Mouse (Mus musculus) left cerebral cortex, adult 2 months (tissue): ENCODE measurements at regions not wholly inside any gene's neighbourhood (a gene's known extent, or its start where the extent isn't known, plus 50 kb on each side); places are given as distances from the start of the nearest gene placed in this dataset.

Source experiments
- DNase-seq, 2 experiments: peaks; one replicate each; pipeline ENCODE4 v3.0.0; 2021 to 2022; ENCODE audit warnings: low spot score in 2 of 2, mixed read lengths in 1 of 2; ENCODE audit errors: extremely low spot score in 1 of 2
- H3K27ac ChIP-seq: fragments of 200-600 bp; 2 replicates; pipeline ENCODE4 v1.8.1; 2022
- H3K4me3 ChIP-seq: fragments of 200-600 bp; 2 replicates; pipeline ENCODE4 v1.8.1; 2022
- CTCF ChIP-seq: fragments of 200-600 bp; IDR thresholded peaks from 2 replicates; pipeline ENCODE4 v1.8.1; 2022; ENCODE audit warnings: antibody characterized with exemption, mild to moderate bottlenecking, moderate library complexity
- intact Hi-C: fragments of 180-260 bp; cut with DNase I; formaldehyde crosslinking; loops from one replicate; pipeline ENCODE4 v1.15.1; 2025

DNA sequence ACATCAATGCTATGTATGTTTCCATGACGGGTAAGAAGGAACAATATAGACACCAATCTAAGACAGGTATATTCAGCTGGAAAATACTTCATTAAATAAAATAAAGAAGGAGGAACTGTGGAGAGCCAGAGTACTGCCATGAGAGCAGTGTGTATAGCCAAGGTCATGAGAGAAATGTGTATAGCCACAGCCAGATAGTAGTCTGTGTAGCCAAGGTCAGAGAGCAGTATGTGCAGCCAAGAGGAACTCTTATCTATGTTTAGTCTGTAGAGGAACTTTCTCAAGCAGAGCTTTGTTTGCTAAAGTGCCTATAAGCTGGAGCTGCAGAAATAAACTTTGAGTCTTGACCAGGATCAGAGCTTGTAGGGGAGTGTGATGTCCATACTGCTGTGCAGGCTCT lies 75.4 kb downstream of the Rgs18 start:
- TF ChIP-seq CTCF, result no peak
- no peak for DNase-seq
- Histone ChIP-seq H3K27ac (no peak overlapping the region), H3K4me3 (no peak overlapping the region)
- intact Hi-C loops, result no loop called here

DNA sequence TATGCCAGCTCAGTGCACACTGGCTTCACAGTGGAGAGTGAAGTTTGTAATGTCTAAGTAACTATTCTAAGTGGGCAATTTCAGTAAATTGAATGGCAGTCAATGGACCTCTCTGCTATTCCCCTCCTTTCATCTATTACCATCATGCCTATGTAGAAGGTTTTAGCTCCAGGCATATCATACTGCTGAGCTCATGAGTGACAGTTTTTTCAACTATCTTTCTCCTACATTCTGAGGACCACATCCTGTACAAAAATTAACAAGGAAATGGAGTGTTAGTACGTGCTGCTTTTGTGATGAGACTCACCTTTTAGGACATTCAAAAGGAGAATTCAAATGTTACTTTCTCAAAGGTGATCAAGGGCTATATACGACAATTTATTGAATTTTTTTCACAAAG lies 80.0 kb downstream of the Rgs18 start:
- no peak overlapping the region for H3K27ac ChIP-seq
- no peak for DNase-seq
- intact Hi-C loops, result no loop called here
- no peak overlapping the region for H3K4me3 ChIP-seq
- TF ChIP-seq CTCF, result no peak

- DNase-seq, result no peak
- Histone ChIP-seq H3K27ac (no peak overlapping the region), H3K4me3 (no peak overlapping the region)
- no peak for TF ChIP-seq CTCF
- intact Hi-C loops, result no loop called here
These were observed 84.9 kb downstream of the Rgs18 start for GRCm38 (mm10) chr1:144690340-144690739.

DNA sequence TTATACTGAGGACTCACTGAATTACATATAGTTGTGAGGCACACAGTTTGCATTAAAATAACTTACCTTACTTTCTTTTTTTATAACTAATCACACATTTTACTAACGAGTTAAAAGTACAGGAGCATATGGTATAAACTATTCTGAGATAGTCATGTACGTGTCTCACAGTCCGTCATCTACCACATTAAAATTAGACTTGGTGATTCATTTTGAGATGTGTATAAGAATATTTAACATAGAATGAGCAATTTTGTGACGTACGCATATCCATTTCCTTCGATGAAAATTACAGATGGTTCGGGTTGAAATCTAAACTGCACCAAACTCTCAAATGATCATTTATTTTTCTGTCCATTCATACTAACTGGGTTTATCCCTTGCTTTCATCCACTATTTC lies 93.1 kb downstream of the Rgs18 start:
- no peak overlapping the region for H3K4me3 ChIP-seq
- H3K27ac ChIP-seq, result 0 out of 2 replicates have a peak overlapping the region, but pooled peaks have one; percentile 2
- intact Hi-C loops, result loop anchor here (10.0 kb wide), 2 partner anchors 247 to 1553 kb away; no protein-coding TSS in a partner anchor
- no peak for DNase-seq
- no peak for TF ChIP-seq CTCF

DNA sequence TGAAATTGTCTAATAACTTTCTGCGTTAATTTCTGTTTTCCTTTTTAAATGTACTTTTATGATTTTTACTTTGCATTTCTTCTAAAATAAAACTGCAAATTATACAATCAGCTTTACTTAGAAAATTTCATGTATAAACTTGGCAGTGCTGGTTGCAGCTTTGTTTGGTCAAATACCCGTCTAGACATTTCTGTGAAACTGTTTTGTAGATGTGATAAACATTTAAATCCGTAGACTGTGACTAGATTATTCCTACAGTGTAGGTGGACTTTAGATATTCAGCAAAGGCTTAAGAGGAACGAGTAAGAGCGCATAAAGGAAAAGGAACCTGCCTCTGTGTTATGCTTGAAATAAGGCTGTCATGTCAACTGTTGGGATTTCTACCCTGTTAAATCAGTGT lies 100.0 kb upstream of the Rgs21 start:
- intact Hi-C loops, result no loop called here
- no peak overlapping the region for H3K4me3 ChIP-seq
- no peak for TF ChIP-seq CTCF
- H3K27ac ChIP-seq, result no peak overlapping the region
- no peak for DNase-seq

GRCm38 (mm10) chr1:144656237-144656636 lies 88.8 kb upstream of the Rgs21 start:
- H3K4me3 ChIP-seq, result no peak overlapping the region
- no peak overlapping the region for H3K27ac ChIP-seq
- no peak for TF ChIP-seq CTCF
- no peak for DNase-seq
- intact Hi-C loops, result no loop called here

GRCm38 (mm10) chr1:144626421-144626820 lies 59.0 kb upstream of the Rgs21 start:
- TF ChIP-seq CTCF, result no peak
- Histone ChIP-seq H3K4me3 (no peak overlapping the region), H3K27ac (no peak overlapping the region; the same call in 1 of the 2 replicates)
- intact Hi-C loops, result loop anchor here (5.0 kb wide), 1 partner anchor 391 kb away; no protein-coding TSS in a partner anchor
- DNase-seq, result no peak
